Mouse (Mus musculus) embryo, embryonic 10.5 days (tissue): ENCODE measurements around the gene Thap2.

Source experiments
- DNase-seq: peaks from one replicate; pipeline ENCODE4 v3.0.0-alpha.2; 2015; ENCODE audit warnings: low spot score

The Thap2 gene

GRCm38 (mm10) chr10:115354553-115354952 lies 29.7 kb downstream of the Thap2 start:
- no peak for DNase-seq

GRCm38 (mm10) chr10:115350810-115351397 lies 33.3 kb downstream of the Thap2 start:
- DNase-seq = no peak

GRCm38 (mm10) chr10:115349509-115349908 lies 34.7 kb downstream of the Thap2 start:
- DNase-seq = no peak

- no peak for DNase-seq
Measured at GRCm38 (mm10) chr10:115349029-115349428, 35.2 kb downstream of the Thap2 start.

GRCm38 (mm10) chr10:115348131-115348530 lies 36.1 kb downstream of the Thap2 start:
- DNase-seq = no peak

- no peak for DNase-seq
Measured at GRCm38 (mm10) chr10:115346444-115346843, 37.8 kb downstream of the Thap2 start.

GRCm38 (mm10) chr10:115342771-115343425 lies 41.3 kb downstream of the Thap2 start:
- no peak for DNase-seq

GRCm38 (mm10) chr10:115339820-115340328 lies 44.4 kb downstream of the Thap2 start:
- no peak for DNase-seq

GRCm38 (mm10) chr10:115336901-115337300 lies 47.3 kb downstream of the Thap2 start:
- no peak for DNase-seq

- DNase-seq = no peak
Measured at GRCm38 (mm10) chr10:115333528-115333927, 50.7 kb downstream of the Thap2 start.

- no peak for DNase-seq
Measured at GRCm38 (mm10) chr10:115332997-115333396, 51.2 kb downstream of the Thap2 start.

GRCm38 (mm10) chr10:115332420-115332952 lies 51.8 kb downstream of the Thap2 start:
- no peak for DNase-seq

GRCm38 (mm10) chr10:115329010-115329530 lies 55.2 kb downstream of the Thap2 start:
- no peak for DNase-seq

GRCm38 (mm10) chr10:115328514-115328913 lies 55.7 kb downstream of the Thap2 start:
- DNase-seq = no peak

- DNase-seq = peak; percentile 83
Measured at GRCm38 (mm10) chr10:115323295-115323694, 60.9 kb downstream of the Thap2 start.

GRCm38 (mm10) chr10:115321317-115322035 lies 62.8 kb downstream of the Thap2 start:
- no peak for DNase-seq
